Mouse (Mus musculus) thymus, postnatal 0 days (tissue): ENCODE measurements around the gene Rgs6. TPM values are rescaled to one million over a fixed set of nuclear protein-coding genes. Genes with fewer than 3 reads are reported as not detected.

ENCODE experiments used
- DNase-seq: peaks from one replicate; pipeline ENCODE4 v3.0.0-alpha.2; 2015; ENCODE audit warnings: low spot score
- polyA plus RNA-seq: library from polyadenylated mRNA; unstranded; fragments of >200 nt; fragmentation: Nextera tagmentation; extraction: Ambion mirVana; gene quantifications from 2 replicates; pipeline ENCODE4 v1.2.1, GENCODE M21; 2015

The Rgs6 gene
- polyA plus RNA-seq, 1 experiment from 2014 or later: not detected

DNA sequence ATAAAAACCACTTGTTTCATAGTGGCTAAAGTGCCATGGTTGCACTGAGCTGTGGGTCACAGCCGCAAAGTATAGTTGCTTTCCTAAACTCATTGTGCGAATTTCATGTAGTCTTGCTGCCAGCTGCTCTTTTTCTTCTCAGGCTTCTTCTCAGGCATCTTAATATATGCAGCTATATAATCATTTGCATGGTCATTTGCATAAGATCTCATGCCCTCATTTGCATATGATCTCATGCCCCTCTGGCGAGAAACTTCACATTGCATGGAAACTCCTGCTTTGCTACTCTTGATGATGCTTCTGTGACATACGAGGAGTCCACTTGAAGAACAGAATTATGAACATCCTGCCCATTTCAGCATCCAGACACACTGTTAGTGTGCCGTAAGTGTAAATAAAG lies 266.8 kb downstream of the Rgs6 start:
- DNase-seq: no peak

DNA sequence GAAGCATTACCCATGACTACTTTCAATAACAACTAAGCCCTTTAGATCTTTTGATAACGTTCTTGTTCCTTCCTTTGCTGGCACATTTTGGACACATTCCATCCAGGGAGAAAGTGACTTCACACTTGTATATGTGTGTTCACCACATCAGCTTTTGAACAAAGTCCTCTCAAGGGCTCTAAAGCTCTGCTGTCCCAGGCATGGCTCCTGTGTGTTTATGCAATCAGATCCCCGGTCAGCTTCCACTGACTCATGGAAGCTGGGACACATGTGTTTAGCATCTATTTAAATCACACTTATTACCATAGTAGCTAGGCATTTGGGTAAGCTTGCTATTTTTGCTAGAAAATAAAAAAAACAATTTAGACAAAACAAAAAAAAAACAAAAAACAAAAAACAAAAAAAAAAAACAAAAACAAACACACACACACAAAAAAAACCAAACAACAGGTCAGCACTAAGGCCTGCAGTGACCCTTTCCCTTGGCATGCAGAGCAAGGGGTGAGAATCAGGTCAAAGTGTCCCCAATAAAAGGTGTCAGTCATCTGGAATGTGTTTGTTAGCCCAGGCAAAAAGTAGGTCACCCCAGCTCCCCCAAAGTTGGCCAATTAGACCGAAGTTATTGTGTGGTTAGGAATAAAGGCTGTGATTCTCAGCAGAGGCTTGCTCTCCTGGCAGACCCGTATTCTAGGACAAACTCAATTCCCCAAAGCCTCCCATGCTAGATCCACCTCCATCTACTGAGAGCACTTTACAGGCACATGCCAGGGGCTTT lies 267.4 kb downstream of the Rgs6 start:
- DNase-seq: no peak

DNA sequence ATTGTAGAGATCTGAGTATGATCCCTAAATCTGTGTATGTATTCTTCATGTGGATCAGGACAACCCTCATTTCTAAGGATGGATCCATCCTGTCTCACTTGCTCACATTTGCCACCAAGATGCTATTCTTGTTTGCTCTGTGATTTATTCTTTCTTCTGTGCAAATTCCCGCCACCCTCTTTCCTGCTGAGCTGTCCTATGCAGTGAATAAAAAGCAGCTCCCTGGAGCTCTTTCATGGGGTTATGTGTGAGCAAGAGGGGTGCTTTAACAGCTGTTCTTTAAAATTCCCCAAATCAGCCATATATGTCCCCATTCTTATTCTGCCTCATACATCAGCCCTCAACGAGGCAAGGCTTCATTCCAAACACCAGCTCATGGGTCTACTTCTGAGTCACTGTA lies 277.6 kb downstream of the Rgs6 start:
- DNase-seq: no peak

DNA sequence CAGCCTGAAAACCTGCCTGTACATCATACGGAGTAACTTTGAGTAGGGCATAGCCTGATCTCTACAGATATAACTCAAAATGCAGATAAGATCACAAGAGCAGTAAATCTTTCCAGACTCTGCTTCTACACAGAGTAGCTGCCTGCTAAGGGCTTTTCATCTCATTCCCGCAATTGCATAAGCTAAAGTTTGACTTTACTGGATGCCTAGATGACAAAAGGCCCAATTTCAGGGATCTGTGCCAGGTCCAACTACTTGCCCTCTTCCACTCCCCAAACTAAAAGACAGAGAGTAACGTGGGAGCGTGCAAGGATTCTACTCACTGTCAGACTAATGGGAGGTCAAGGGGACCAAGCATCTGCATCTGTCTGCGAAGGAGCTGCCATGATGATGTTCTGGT lies 292.6 kb downstream of the Rgs6 start:
- DNase-seq: no peak

DNA sequence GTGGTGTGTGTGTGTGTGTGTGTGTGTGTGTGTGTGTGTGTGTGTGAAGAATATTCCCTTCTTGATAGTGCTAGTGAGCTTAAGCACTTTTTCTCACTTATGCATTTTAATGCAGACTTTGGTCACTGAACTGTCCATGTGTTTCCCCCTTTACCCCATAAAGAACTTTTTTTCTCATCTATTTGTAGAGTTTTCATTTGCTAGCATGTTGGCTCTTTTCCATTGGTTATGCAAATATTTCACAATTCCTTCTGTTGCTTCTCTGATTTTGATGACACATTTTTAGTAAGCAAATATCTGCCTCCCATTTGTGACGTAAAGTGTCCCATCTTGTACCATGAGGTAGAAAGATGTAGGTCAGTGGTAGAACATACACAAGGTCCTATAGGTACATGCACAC lies 295.0 kb downstream of the Rgs6 start:
- no peak for DNase-seq

DNA sequence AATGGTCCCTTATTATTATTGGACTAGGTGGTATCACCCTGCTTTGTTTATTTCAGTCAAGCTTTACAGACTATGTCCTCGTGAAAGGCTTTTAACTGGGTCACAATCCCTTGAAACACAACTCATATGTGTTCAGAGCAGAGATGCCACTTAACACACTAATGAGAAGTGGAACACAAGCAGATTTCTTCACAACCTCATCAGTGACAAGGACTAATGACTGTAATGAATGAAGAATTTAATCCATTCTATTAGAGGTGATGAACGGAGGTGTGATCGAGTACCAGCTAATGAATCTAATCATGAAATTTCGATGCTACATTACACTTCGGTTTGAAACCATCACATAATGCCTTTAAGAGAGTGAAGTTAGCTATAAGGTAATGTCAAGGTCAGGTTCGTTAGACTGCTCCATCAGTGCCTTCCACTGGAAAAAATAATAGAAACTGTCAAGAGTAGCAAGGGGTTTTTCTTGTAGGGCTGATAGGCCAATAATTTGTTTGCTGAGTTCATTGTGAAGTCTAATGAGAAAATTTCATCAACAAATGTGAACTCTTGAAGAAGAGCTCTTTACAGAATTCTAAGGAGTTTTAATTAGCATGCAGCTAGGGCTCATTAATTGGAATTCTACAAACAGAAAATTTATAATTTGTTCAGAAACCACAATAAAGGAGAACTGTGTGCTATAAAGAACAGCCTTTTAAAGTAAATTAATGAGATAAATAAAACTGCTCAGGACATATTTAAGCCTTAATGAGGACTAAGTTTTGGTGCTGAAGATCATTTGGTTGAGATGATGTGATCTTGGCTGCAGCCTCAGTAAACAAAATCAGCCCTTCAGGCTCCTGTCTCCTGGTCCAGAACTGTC lies 307.1 kb downstream of the Rgs6 start:
- DNase-seq: no peak

DNA sequence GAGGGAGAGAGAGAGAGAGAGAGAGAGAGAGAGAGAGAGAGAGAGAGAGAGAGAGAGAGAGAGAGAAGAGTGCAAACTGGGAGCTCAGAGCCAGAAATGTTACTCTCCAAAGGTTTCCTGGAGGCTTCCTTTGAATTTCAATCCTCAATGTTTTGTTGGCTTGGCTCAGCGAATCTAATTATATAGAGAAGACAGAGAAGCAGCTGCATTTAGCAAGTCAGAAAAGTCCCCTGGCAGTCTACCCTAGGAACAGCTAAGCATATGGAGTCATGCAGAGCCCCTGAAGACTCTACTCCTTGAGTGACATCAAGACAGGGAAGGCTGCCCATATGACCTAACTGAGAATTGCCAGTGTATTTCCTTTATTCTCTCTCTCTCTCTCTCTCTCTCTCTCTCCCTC lies 317.7 kb downstream of the Rgs6 start:
- DNase-seq: no peak

DNA sequence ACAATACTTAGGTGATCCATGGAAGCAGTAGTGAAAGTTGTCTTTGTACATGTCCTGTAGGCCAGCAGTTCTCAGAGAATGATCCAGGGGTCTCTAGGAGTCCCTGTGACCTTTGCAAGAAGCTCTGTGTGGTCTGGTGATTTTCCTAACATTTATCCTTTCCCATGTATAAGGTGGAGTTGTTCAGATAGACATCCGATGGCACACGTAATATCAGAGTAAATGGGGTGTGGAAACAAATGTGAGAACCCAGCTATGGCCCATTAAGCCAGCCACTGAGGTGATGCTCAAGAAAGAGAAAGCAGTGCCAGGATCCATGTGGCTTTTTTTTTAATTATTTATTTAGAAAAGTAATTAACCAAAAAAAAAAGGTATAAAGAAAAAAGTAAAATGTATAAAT lies 322.8 kb downstream of the Rgs6 start:
- no peak for DNase-seq

DNA sequence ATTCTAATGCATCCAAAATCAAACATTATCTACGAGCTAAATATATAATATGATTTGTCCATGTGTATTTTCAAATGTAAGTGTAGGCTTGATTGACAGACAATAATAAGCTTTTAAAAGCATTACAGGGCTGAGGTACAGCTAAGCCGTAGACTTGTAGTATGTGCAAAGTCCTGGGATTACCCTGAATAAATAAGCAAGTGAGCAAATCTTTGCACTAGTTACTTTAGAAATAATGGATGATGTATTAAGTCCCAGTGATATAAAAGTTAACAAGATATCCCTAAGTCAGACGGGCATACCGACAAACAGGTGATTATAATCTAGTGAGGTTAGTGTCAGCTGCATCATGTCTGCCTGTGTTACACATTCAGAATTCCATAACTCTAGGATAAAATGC lies 326.0 kb downstream of the Rgs6 start:
- DNase-seq: no peak

DNA sequence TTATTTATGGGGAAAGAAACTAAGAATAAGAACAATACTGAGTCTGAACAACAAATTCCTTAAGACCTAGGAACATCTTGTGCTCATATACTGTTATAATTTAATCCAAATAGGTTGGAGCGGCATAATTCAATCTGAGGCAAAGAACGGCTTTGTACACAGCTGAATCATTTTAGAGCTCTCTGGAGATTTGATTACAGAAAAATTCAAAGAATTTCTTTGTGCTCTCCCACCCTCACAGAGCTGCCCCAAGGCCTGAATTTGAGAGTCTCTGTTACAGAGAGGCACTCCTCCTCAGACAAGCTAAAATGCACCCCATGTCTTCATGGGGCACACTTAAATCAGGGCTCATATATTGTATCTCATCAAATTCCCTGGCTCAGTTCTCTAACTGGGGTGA lies 332.1 kb downstream of the Rgs6 start:
- no peak for DNase-seq

DNA sequence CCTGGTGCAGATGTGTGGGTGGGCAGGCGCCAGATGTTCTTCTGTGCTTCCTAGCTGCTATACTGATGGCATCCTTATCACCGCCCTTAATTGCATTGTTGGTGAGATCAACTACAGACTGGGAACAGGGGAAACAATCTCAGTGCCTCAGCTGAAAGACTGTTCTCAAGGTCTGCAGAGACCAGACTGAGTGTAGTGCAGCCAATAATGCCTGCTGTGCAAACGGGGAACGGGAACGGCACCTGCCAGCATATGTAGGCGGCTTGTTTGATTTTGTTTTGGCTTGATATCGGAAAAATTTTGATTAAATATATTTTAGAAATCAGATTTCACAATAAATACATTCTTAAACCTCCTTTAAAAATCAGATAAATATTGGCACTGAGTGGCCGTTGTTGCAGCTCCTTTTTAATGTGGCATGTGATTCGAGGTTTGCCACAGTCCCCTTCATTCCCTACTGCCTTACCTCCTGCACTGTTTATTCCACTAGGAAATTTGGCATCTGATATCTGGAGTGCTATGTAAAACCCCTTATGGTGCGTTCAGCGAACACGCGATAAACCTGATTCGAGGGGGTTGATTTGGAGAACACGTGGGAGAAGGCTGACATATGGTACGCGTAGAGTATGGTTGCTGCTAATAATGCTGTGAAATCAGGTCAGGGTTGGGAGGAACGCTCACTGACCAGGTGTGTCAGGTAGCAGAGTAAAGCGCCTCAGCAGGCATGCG lies 333.4 kb downstream of the Rgs6 start:
- no peak for DNase-seq

DNA sequence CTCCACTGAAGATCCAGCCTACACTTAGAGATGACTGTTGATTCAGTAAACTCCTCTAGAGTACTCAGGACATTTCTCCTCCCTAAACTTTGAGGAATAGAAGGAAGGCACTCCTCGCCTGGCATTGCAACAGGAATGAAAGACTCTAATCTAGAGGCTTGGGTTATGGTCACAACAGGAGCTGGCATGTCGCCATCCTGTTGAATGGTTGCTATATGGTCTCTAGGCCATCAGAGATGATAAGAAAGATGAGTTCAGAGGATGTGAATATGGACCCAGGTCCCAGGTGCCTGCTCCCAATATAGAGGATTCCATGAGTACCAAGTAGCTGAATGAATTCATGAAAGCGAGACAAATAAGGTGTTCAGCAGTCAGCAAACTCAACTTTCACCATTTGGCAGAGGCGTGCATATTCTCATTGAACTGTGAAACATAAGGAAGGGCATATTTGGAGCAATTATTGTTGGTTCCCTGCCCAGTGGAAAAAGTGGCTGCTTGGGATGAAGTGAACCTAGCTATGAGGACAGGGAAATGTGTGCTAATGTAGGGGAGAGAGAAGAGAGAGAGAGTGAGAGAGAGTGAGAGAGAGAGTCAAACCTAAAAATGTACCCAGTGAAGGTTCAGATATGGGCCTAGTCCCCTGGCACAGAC lies 334.9 kb downstream of the Rgs6 start:
- no peak for DNase-seq

DNA sequence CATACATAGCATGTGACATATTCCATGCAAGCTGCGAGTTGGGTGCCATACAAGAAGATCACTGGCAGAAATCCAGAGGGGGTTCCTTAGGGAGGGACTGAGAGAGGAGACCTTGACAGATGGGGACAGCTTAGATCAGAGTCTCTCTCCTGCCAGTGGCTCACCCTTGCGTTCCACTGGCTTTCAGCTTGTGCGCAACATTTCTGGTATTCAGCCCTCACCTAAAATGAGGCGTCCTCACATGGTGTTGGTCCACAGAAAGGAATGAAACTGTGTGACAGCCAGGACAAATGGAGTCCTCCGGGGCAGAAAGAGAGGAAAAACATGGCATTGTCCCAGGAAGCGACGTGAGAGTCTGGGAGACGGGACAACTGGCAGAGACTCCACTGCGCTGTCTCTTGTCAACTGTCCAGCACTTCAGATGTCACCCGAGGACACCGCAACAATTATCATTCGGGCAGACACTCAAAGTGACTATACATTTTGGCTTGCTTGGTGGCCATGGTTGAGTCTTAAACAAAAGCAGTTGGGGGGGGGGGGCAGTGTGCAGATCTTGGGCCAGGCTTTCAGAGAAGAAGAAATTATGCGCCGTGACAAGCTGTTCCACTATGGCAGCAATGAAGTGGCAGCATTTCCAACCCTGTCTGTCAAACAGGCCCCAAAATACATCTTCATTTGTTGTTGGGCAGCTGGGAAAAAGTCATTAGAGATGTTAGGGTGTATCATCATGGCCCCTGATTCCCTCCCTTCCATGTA lies 344.8 kb downstream of the Rgs6 start:
- DNase-seq: no peak

DNA sequence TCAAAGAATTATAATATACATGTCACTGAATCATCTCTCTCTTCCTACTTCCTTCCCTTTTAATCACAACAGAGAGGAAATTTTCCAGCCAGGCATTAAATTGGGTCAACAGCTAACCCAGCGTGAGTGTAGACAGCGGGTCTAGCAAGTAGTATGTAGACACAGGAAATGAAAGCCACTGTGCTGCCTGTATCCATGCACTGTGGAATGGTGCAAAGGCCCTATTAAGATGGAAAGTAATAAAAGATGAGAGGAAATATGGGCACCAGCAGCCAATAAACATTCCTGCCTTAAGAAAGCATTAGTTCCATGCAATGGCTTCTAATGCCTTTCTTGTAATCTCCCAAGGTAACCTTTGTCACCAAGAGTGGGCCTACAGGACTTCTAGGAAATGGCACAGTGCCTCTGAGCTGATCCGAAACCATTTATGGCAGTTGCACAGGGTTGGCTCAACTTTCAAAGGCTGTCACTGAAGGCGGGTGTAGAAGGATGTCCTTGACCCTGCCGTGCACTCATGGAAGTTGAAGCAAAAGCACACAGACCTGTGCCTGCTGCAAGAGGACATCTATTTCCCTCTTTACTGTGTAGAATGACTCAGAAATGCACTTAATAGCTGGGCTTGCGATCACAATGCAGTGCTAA lies 347.1 kb downstream of the Rgs6 start:
- DNase-seq: no peak

DNA sequence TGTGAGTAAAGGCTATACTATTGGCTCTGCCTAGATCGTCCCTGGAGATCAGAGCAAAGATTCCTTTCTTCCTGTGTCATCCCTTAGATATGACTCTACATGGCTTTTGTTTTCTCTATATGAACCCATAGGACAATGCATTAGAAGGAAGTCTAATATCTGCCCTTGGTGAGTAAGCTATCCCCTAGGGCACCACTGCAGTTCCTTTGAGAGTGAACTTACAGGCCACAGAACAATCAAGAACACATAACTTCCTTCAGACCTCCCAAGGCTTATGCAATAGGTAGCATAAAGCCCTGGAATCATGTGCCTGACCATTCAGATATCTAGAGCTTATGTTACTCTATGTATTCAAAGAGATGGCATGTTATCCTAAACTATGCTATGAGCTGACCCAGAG lies 347.7 kb downstream of the Rgs6 start:
- no peak for DNase-seq

DNA sequence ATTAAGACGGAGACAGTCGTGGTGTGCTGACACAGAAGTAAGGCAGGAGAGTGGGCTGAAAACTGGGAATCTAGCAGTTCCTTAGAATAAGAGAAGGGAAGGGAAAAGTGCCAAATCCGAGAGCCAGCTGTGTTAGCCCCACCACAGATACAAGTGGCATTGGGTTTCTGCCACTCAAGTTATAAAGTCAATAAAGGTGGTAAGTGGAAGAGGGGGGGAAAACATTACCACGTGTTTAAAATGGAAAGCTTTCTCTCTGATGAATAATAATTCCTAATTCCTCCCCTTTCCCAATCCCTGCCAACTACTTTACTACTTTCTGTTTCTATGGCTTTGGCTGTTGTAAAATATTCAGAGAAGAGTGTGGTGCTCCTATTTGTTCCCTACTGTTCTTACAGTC lies 352.4 kb downstream of the Rgs6 start:
- DNase-seq: no peak

DNA sequence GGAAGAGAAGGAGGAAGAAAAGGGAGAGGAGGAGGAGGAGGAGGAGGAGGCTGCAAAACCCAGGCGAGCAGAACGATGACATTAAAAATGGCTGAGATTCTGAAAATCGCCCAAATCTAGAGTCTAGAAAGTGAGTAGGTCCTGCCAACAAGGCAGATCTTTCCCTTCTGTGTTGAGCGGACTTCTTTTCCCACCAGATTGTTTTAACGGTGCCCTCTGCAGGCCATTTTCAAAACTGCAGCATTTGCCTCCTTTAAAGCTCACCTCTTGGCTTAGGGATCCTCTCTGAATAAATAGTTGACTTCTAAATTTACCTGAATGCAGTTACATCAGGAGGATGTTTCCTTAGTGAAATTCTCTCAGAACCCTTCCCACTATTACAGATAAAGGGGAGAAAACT lies 358.4 kb downstream of the Rgs6 start:
- peak; percentile 51 for DNase-seq

DNA sequence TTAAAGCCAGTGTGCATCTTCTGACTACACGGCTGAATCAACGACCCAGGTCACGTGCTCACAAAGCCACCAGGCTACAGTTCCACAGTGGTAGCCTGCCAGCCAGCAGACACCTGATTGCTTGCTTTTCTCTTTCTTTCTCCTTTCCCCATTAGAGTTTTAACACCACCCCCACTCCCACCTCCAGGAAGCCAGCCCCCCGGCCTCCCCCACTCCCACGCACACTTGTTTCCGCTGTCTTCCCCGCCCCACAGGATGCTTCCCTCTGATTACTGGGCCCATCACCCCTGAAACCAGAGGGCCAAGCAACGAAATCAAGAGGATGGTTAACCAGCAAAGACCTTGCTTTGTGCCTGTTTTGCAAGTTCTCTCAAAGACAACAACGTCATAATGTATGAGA lies 373.0 kb downstream of the Rgs6 start:
- no peak for DNase-seq

DNA sequence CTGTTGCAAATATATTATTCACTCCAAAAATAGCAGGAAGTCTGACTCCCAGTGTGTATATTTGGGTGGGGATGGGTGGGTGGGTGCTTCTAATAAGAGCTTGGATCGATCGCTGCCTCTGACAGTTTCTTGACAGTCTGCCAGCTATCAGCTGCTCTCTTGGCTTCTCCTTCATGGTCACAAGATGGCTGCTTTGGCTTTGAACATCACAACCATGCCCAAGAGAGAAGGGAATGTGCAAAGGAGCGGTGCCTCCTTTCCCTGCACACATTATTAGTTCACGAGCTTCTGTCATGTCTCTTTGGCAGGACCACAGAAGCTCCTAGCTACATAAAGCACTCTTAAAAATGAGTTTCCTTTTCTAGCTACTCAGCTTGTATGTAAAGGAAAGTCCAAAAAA lies 373.8 kb downstream of the Rgs6 start:
- no peak for DNase-seq

DNA sequence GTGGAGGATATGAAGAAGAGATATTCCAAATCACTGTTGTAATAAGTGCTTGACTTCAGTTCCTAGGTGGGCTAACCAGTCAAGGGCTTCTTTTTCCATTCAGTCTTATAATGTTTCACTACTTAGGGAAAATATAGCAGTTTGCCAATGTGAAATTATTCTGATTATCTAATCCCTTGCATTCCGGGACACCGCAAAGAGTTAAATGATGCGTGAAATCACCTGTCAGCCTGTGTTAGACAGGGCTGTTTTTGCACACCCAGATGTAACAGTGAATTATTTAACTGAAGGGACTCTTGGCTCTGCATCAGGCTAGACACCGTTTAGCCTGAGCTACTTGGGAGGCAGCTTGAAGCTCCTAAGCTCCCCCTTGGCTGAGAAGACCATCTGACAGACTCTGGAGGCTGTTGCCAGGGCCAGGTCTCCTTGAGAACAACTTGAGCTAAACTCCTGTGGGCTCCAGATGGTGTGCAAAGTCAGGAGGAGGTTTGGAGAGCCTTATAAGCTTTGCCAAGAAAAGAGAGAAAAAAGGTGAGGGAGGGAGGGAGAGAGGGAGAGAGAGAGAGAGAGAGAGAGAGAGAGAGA lies 382.5 kb downstream of the Rgs6 start:
- no peak for DNase-seq
